In the genomic region with DNA sequence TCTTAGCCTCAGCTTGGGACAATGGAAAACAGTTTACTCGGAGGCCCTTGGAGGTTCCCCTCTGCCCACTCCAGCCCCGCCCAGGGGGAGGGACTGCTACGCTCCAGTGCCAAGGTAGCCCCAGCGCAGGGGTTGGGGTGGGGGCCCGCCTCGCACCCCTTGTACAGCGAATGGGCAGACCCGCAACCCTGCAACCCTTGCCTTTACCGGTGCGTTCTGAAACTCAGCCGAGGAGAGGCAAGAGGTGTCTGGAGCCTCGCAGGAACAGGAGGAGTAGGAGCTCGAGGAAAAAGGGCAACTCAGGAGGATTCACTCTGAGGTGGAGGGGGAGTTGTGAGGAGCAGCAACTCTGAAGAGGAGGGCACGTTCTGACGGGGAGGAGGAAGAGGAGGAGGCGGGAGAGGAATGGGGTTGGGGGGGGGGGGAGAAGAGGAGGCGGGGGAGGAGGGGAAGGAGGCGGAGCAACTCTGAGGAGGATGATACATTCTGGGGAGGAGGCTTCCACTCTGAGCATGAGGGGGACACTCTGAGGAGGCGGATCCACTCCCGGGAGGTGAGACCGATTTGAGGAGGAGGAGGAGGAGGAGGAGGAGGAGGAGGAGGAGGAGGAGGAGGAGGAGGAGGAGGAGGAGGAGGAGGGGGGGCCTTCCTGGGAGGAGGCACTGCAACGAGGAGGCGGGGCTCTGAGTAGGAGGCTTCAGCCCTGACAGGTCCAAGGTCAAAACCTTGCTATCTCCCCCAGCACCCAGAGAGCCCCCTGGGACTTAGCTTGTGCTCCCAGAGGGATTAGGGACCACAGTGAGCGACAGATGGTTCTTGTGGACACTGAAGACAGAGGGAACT, we compare ENCODE assay signal across 8 mouse cellular contexts. TPM values are rescaled to one million over a fixed set of nuclear protein-coding genes. Genes with fewer than 3 reads are reported as not detected.
DNase-seq lines count a peak whose midpoint lies in the region; ATAC-seq and TF ChIP-seq lines count a peak whose summit lies in the region.

A gene (minus strand): TSS at position 390 of the 843 bp plus-strand sequence.

- no peak for ATAC-seq in G1E (ENCODE audit: extremely low read depth, insufficient number of reproducible peaks, low FRiP score, poor library complexity, severe bottlenecking)
- ATAC-seq in forebrain, embryonic 12.5 days (ENCODE audit: low FRiP score) = peak; percentile 74
- no peak; the same call in 1 of the 2 replicates for ATAC-seq in erythroid progenitor cell, adult 5-6 weeks (replicated peaks; ENCODE audit: low FRiP score, poor library complexity, severe bottlenecking)

- intact Hi-C loops in heart, postnatal 25 days (cut with DNase I) = loop anchor here (1.0 to 5.0 kb wide), 2 partner anchors 26 to 43 kb away; a partner anchor contains a TSS

- H3K27ac ChIP-seq in forebrain, embryonic 12.5 days = no peak within 1 kb of the TSS

- peak within 1 kb of the TSS; percentile 49 for H3K9ac ChIP-seq in forebrain, embryonic 12.5 days

- no peak for TF ChIP-seq CTCF in G1E (IDR thresholded peaks at IDR 0.05; ENCODE audit: low read depth, low read length)

- peaks cover 9% of the 10 kb centered on the region for H3K4me1 ChIP-seq in G1E (ENCODE audit: insufficient read depth, low read depth, low read length)
- peaks cover 30% of the 10 kb centered on the region for H3K4me1 ChIP-seq in forebrain, embryonic 12.5 days

- H3K4me3 ChIP-seq in G1E (ENCODE audit: low read depth, low read length) = peak within 1 kb of the TSS; percentile 49; the same call in 1 of the 2 replicates
- H3K4me3 ChIP-seq in forebrain, embryonic 12.5 days (replicated peaks) = peak within 1 kb of the TSS; percentile 39

- H3K27me3 ChIP-seq in G1E (ENCODE audit: insufficient read depth, low read length) = peaks cover 51% of the 10 kb centered on the region
- H3K27me3 ChIP-seq in forebrain, embryonic 12.5 days = no peaks in the 10 kb centered on the region

- no peaks in the 10 kb centered on the region for H3K9me3 ChIP-seq in G1E (replicated peaks)
- H3K9me3 ChIP-seq in forebrain, embryonic 12.5 days = no peaks in the 10 kb centered on the region

- DNase-seq in G1E (ENCODE audit: low spot score) = peak; percentile 12
- DNase-seq in adrenal gland, postnatal 4 days (ENCODE audit: low spot score in 2 of 2) = peak in 1 of 2 experiments; percentile 21
- DNase-seq in heart, postnatal 25 days (ENCODE audit: low spot score) = peak; percentile 62
- DNase-seq in large intestine, adult 2 months (ENCODE audit: low read depth, low spot score) = no peak
- DNase-seq in lung, postnatal 14 days = peak; percentile 64
- peak; percentile 65 for DNase-seq in ovary, postnatal 36 days (ENCODE audit: low spot score)

- 2% methylated on average over 22 of the region's 24 CpGs for WGBS in forebrain, embryonic 12.5 days
- 2% methylated on average over 23 of the region's 24 CpGs for WGBS in large intestine, adult 2 months

- H3K4me2 ChIP-seq in forebrain, embryonic 12.5 days = peak within 1 kb of the TSS; percentile 60

- no peaks in the 10 kb centered on the region for H3K36me3 ChIP-seq in G1E (replicated peaks)
- no peaks in the 10 kb centered on the region for H3K36me3 ChIP-seq in forebrain, embryonic 12.5 days (replicated peaks)

RNA-seq across cellular contexts. Expression of the gene that starts here (rescaled TPM):
- total RNA-seq in G1E (2014; fragmentation: Nextera tagmentation) = not detected in 2 replicates
- 0.11 and 1.0 TPM in 2 replicates for total RNA-seq in G1E (2017)
- not detected in 2 replicates for polyA plus RNA-seq in G1E (2012)
- 10 to 100 TPM; 52.1 to 52.6 TPM for total RNA-seq in adrenal gland, postnatal 4 days (2021)
- polyA plus RNA-seq in forebrain, embryonic 12.5 days (2016; fragmentation: Nextera tagmentation; extraction: Ambion mirVana) = 2.1 and 2.8 TPM in 2 replicates
- total RNA-seq in heart, postnatal 25 days (2021) = 10 to 100 TPM; 21.5 to 25.4 TPM
- polyA plus RNA-seq in large intestine, adult 2 months (2012; rRNA removed) = 22.4 and 44.0 TPM in 2 replicates
- not detected in 2 replicates for total RNA-seq in erythroid progenitor cell, adult 5-6 weeks (2015; ENCODE audit: low replicate concordance)
- total RNA-seq in erythroid progenitor cell, adult 5-6 weeks (2017; ENCODE audit: low replicate concordance) = not detected in 2 replicates

Comparison
In these comparisons a context has a peak if more than half of its experiments do, and no peak if none do; other contexts are left out.
1. RNA of the gene that starts here (total RNA-seq): 52.1 to 52.6 TPM in adrenal gland, postnatal 4 days and 21.5 to 25.4 TPM in heart, postnatal 25 days; 0.11 to 1.0 TPM in G1E and not detected in erythroid progenitor cell, adult 5-6 weeks; every median in the first group is over 10 times any median in the second.